Mouse (Mus musculus): ENCODE results near the gene Cirbp.

Cirbp gene

DNA sequence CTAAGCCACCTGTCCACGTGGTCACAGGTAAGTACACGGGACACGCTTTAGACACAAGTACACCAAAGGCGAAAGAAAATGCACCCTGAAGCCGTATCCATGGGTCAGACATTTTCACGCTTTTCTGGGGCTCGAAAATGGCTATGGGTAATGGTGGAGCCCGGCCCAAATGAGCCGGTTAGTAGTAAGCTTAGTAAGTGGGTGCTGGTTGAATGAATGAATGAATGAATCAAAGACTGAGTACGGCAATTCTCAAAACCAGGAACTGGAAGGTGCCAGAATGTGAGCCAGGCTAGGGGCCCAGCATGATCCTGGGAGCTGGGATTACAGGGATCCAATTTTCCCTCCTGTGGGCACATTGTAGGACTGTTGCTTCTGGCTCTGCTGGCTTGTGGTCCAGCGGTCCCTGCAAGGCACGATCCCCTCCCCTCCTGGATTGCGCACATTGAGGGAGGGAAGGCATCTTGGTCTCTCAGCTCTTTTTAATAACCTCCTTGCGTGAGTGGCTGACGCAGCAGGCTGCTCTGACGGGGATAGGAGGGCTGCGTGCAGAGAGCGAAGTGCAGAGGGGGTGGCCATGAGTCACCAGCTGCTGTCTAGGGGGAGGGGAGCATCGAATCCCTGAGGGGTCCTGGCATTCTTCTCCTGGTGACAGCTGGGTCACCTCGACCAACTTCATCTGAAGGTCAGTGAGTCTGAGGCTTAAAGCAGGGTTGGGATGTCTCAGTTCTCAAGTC is at the start of gene Cirbp:
Gene Cirbp, plus strand, starts transcription at position 594 of the 737 bp plus-strand sequence.
- no peak for DNase-seq (ENCODE audit: low read depth, low spot score)

DNA sequence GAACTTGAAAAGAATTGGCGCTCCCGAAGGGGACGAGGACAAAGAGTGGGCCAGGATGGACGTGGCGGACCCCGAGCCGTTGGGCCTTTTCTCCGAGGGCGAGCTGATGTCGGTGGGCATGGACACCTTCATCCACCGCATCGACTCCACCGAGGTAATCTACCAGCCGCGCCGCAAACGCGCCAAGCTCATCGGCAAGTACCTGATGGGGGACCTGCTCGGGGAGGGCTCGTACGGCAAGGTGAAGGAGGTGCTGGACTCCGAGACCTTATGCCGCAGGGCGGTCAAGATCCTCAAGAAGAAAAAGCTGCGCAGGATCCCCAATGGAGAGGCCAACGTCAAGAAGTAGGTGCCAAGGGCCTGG is 49.2 kb upstream of the Cirbp start:
- DNase-seq (ENCODE audit: low read depth, low spot score) = no peak

DNA sequence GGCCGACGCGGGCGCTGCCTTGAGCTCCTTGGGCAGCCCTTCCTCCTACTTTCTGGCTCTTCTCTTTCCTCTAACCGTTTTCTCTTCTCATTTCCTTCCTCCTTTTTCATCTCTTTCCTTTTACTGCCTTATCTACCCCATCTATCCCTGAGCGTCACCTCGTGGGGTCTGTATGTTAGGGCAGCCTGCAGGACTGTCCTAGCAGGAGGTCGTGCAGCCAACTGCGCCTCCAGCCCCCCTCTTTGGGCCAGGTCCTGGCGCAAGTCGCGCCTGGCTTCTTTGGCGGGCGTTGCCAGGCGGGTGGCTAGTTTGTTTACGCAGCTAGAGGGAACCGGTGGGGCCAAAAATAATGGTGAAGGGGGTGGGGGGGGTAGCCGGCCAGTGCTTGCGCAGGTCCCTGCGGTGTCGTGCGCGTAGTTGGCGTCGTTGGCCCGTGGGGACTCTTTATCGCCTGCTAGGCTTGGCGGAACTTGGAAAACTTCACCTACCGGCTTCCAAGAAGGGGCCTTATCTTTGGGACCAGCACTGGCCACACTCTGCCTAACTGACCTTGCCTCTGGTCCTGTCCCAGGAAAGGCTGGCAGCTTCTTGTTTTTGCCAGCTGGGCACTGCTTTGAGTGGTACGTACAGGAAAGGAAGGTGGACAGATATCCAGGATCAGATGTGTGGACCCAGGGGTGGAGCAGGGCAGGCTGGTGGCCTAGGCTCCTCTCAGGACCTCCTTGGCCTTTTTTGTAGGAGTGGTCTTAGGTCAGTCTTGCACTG is 48.7 kb upstream of the Cirbp start:
- DNase-seq (ENCODE audit: low read depth, low spot score) = peak; percentile 90

- no peak for DNase-seq (ENCODE audit: low read depth, low spot score)
These were observed 48.0 kb upstream of the Cirbp start for GRCm38 (mm10) chr10:80117736-80118135.

- DNase-seq (ENCODE audit: low read depth, low spot score) = no peak
These were observed 47.2 kb upstream of the Cirbp start for GRCm38 (mm10) chr10:80118552-80118951.

DNA sequence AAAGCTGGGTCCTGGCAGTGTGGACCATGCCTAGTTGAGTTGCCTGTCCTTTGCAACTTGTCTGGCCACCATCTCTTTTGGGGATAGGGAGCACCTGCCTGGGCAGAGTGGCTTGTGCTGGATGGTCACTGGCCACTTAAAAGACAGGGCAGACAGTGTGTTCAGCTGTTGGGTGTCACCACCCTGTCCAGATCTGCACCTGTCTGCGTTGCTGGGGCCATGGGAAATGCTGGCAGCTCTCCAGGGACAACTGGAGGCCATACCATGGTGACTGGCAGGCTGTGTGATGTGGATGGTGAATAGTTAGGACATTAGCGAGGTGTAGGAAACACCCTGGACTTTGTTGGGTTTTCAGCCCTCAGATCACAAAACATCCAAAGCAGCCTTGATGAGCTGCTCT is 45.6 kb upstream of the Cirbp start:
- DNase-seq (ENCODE audit: low read depth, low spot score) = peak; percentile 81

DNA sequence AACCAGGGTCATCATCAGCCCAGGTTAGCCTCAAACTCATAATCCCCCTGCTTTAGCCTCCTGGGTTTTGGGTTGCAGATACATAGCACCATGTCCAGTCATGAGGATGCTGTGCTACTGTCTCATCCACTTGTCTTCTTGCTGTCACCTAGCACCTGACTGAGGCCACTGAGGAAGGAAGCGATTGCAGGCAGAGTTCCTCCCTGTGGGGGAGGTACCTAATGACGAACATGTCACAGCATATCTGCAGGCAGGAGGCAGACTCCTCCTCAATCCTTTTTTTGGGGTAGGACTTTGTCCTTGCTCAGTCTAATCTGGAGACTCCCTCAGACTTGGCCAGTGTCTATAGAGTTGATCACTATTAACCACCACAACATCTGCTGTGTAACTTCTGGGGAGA is 44.1 kb upstream of the Cirbp start:
- no peak for DNase-seq (ENCODE audit: low read depth, low spot score)

DNA sequence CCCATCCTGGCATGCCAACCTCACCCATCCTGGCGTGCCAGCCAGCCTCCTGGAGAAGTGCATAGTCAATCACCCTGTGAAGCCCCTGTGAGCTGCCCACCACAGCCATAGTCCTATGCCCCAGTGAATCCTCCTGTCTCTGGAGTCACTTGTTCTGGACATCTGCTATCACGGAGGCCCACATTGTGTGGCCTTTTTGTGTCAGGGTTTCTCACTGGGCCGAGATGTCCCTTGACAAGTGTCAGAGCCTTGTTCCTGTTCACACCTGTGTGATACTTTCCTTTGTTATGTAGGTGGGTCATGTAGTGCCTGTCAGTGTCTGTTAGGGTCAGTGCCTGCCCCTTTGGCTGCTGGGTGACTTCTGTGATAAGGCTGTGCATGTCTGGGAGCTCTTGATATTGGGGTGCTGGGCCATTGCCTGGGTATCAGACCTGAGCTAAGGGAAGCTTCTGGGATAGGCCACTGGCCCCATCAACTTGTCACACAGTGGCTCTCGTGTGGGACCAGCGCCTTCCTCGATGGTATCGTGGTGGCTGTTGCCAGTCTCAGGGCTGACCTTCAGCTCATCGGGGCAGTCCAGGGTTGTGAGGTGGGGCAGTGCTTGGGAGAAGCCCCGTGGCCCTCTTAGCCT is 41.7 kb upstream of the Cirbp start:
- DNase-seq (ENCODE audit: low read depth, low spot score) = no peak

DNA sequence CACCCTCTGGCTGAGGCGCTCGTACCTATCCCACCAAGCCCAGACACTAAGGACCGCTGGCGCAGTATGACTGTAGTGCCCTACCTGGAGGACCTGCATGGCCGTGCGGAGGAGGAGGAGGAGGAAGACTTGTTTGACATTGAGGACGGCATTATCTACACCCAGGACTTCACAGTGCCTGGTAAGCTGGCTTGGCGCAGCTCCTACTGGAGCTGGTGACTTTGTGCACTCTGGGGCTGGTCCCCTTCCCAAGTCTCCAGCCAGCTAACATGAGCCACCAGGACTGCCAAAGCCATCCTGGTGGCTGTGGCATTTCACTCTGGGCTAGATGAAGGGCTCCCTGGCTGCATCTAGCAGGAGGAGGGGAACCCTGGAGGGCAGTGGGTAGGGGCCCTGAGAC is 37.9 kb upstream of the Cirbp start:
- no peak for DNase-seq (ENCODE audit: low read depth, low spot score)

GRCm38 (mm10) chr10:80129846-80130245 is 35.9 kb upstream of the Cirbp start:
- DNase-seq (ENCODE audit: low read depth, low spot score) = no peak

DNA sequence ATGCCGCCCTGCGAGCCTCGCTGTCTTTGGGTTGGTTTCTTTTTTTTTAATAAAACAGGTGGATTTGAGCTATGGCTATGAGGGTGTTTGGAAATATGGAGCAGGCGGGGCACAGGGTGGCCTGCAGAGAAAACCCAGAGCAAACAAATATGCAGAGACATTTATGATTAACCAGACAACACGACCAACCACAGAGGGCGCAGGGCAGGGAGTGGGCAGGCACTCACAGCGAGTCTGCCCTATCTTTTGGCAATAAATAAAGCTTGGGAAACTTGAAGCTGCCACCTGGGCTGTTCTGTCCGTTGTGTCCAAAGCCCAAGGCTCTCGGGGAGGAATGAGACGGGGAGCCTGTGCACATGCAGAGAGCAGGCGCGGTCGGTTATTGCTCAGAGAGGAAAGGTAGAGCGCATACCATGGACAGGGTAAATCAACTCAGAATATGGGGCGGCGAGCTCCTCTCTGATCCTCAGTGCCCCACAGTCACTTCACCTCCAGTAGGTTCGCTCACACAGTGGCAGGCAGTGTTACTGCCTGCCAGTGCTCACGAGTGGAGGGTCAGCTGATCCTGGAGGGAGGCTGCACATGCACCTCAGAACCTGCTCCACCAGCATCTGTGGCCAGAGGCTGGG is 35.3 kb upstream of the Cirbp start:
- no peak for DNase-seq (ENCODE audit: low read depth, low spot score)

- no peak for DNase-seq (ENCODE audit: low read depth, low spot score)
These were observed 34.4 kb upstream of the Cirbp start for GRCm38 (mm10) chr10:80131316-80131951.

DNA sequence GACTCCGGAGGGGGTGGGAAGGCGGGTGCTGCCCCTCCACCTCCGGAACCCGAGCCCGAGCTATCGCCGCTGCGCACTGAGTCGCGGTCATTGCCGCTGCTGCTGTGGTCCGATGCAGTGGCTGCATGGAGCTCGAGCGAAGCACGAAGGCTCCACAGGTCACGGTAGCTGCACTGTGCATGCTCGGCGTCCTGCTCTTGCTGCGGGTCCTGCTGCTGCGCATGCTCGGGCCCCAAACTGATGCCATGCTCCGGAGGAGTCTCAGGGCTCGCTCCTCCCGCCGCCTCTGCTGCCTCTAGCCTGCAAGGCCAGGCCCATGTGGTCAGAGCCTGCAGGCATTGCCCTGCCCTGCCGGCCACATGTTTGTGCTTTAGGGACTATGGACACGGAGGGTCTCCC is 33.8 kb upstream of the Cirbp start:
- no peak for DNase-seq (ENCODE audit: low read depth, low spot score)

- DNase-seq (ENCODE audit: low read depth, low spot score) = peak; percentile 71
These were observed 32.4 kb upstream of the Cirbp start for GRCm38 (mm10) chr10:80133226-80133849.

GRCm38 (mm10) chr10:80134421-80134820 is 31.4 kb upstream of the Cirbp start:
- DNase-seq (ENCODE audit: low read depth, low spot score) = no peak

GRCm38 (mm10) chr10:80135161-80135560 is 30.6 kb upstream of the Cirbp start:
- no peak for DNase-seq (ENCODE audit: low read depth, low spot score)

DNA sequence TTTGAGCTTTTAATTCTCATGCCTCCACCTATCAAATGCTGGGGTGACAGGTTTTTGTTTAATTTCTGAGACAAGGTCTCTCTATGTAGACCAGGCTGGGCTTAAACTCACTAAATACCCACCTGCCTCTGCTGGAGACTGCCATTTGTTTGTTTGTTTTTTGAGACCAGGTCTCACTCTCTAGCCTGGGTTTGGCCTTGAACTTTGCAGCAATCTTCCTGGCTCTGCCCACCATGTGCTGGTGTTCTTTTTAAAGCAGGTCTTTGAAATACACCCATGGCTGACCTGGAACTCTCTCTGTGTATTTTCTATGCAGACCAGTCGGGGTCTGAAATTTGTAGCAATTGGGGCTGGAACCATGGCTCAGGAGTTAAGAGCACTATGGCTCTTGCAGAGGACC is 30.1 kb upstream of the Cirbp start:
- DNase-seq (ENCODE audit: low read depth, low spot score) = no peak

DNA sequence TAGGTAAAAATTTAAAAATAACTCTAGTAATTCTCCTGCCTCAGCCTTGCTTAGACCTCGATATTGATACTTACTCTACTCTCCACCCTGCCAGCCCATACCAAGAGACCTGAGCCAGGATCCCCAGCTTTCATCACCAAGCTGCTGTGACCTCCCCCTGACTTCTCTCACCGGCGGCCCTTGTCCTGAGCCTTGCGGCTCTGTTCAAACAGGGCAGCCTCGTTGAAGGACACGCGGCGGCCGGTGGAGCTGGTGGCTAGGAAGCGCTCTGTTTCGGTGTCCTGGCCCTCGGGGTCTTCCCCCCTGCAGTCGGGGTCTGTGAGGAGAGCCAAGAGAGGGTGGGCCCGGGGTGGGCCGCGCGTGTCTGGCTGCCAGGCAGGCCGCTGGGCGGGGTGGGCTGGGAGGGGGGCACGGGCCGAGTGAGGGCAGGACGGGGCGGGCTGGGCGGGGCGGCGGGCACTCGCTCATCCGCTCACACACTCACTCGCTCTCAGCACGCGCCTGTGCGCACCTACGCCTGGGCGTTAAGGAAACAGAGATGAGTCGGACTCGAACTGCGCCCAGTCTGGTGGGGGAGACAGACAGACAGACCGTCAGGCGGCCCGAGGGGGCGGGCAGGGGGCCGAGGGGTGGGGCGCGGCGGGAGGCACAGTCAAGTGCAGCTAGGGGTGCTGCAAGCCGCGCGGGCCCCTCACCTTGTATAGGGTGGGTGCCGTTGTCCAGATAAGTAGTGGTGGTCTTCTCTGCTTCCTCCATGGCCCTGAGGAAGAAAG is 29.4 kb upstream of the Cirbp start:
- no peak for DNase-seq (ENCODE audit: low read depth, low spot score)

- no peak for DNase-seq (ENCODE audit: low read depth, low spot score)
These were observed 28.7 kb upstream of the Cirbp start for GRCm38 (mm10) chr10:80136952-80137625.
